Mouse (Mus musculus) urinary bladder, postnatal 36 days (tissue): ENCODE data around the gene Prss12.
A peak's percentile ranks its signal among the peaks of the same experiment; 100 is the strongest.

Experiments
- DNase-seq, 2 experiments: peaks; one replicate each; pipeline ENCODE4 v3.0.0; 2022; ENCODE audit warnings: low spot score in 2 of 2, mixed read lengths in 1 of 2

Prss12 gene

DNA sequence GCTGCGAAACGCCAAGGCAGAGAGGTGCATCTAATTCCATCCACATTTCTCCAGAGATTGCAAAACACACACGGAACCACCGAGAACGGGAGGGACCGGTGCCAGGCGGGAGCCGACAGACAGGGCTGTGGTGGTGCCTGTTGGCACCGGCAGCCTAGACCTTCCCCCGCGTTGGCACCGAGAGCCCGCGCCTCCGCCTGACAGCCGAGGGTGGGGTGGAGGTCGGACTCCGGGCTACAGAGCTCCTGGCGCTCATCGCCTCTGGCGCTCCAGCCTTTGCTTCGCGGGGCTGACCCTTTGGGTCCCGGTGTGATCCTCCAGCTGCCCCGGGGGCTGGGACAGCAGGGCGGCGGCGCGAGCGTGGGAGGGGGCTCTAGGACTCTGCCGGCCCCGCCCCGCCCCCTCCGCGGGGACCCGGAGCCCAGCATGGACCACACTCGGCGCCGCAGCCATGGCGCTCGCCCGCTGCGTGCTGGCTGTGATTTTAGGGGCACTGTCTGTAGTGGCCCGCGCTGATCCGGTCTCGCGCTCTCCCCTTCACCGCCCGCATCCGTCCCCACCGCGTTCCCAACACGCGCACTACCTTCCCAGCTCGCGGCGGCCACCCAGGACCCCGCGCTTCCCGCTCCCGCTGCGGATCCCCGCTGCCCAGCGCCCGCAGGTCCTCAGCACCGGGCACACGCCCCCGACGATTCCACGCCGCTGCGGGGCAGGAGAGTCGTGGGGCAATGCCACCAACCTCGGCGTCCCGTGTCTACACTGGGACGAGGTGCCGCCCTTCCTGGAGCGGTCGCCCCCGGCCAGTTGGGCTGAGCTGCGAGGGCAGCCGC is at the start of gene Prss12:
Prss12 (plus strand) TSS at position 206 of the 830 bp plus-strand sequence.
- peak; percentile 13 to 57 for DNase-seq

DNA sequence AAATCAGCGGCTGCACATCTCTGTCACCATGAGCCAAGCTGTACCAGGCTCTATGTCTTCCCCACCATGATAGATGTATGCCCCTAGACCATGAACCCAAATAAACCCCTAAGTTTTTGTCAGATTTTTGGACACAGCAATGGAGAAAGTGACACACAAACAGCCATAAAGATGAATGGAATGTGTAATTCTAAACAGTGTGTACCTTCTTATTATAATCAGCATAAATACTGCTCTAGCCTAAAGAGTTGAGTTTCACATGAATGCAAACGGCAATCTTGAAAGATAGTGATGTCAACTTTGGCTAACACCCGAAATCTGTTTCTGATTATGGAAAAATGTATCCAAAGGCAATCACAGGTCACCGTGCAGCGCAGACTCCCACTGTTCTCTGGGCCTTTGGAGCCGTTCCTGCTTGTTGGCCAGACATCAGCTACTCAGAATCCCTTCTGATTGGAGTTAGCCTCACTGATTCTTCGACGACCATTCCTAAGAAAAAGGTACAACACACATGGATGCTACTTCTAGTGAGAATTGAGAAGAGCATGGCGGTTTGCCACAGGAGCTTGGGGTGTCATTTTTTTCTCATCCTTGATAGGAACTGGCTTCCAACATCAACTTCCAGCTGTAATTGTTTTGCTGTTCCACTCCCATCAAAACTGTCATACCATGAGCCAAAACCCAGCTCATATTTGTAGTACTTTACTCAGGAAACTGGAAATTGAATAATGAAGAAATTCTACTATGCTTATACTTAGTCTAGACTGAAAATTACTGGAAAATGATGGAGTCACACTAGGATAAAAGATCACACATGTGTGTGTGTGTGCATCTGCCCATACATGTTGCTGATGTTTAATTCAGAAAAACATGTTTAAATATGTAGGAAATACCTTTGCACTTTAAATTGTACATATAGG is 48.9 kb upstream of the Prss12 start:
- DNase-seq, result no peak

DNA sequence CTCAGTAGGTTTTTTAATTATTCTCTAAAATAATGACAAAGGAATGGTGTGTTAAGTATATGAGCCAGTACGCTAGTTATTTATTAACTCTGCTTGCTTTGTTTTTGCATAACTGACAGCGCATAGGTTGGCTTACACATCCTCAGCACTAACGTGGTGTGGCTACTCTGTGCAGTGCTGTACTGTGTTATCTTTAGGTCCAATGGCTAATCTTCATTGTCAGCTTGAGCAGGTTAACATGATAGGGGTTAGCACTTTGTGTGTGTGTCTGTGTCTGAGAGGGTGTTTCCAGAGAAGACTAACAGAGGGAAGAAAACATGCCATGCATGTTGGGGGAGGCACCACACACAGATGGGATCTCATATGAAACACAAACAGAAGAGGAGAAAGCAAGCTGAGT is 41.8 kb upstream of the Prss12 start:
- no peak for DNase-seq

DNA sequence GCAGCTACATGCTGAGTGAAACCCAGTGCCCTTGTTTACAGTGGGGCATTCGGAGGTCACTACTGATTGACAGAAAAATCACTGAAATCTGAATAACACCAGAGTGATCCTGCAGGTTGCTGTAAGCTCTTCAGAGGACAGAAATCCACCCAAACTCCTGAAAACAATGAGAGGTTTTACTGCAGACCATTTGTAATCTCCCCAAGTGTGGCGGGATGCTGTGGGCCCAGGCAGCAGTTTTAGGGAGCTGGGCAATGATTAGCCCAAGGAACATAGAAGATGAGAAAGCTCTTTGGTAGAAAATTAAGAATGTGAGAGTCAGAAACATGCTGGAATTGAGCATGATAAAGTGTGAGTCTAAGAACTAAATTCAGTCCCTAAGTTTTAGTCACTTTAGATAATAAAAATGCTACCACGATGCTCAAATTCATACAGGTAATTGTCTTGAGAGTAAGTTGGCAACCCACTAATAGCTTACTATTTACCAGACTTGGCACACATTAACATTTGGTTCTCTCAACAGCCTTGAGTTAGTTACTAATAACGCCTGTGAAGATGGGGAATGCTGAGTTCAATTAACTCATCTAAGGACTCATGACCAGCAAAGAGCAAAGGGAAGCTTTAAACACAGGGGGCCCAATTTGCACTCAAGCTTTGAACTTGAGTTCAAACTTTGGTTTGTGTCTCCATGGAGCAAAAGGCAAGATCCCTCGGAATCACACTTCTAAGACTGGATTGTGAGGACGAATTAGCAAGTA is 34.7 kb upstream of the Prss12 start:
- DNase-seq, result no peak

DNA sequence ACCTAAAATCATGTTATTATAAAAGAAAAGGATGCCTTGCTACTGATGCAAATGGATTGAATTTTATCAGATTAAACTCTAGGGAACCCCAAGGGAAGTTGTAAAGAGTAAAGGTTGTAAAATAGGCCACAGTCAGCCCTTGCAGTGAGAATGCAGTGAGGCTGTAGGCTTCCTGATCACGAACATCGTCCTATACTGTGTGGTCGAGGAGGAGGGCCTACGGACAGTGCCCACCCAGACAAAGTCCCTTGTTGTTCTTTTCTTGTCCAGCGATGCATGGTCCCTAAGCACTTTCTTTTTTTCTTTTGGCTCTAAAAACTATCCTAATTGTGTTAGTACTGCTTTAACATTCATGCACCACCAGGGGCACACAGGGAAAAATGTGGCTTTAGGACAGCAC is 33.5 kb upstream of the Prss12 start:
- DNase-seq, result no peak

DNA sequence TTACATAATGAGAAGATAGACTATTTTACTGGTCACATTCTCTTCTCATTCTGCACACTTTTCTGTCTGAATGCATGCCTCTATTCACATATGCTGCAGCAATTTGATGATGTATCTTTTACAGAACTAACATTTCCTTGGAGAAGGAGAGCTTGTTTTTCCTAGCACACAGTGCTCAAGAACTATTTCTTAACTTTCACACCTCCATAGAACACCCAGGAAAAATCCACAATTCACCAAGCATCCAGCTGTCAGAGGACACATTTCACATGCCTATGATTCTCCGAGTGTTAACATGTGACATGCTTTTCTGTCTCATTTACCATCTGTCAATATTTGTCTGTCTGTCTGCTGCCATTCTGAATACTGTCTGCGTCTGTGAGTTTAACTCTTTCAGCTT is 21.1 kb upstream of the Prss12 start:
- DNase-seq, result no peak

DNA sequence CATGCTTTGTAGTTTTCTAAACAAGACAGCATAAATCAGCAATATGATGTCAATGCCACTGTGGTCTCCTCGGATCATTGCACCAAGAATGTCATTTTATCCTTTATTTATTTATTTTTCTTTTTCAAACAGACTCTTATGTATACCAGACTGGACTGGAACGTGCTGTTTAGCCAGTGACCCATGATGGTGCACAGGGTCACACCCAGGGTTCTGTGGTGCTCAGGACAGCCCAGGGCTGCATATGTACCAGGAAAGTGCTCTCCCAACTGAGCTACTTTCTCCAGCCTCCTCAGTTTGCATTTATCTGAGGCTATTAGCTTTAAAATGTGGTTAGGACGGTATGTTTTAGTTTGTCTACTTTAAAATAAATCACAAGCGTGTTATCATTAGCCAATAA is 18.7 kb upstream of the Prss12 start:
- DNase-seq, result no peak

DNA sequence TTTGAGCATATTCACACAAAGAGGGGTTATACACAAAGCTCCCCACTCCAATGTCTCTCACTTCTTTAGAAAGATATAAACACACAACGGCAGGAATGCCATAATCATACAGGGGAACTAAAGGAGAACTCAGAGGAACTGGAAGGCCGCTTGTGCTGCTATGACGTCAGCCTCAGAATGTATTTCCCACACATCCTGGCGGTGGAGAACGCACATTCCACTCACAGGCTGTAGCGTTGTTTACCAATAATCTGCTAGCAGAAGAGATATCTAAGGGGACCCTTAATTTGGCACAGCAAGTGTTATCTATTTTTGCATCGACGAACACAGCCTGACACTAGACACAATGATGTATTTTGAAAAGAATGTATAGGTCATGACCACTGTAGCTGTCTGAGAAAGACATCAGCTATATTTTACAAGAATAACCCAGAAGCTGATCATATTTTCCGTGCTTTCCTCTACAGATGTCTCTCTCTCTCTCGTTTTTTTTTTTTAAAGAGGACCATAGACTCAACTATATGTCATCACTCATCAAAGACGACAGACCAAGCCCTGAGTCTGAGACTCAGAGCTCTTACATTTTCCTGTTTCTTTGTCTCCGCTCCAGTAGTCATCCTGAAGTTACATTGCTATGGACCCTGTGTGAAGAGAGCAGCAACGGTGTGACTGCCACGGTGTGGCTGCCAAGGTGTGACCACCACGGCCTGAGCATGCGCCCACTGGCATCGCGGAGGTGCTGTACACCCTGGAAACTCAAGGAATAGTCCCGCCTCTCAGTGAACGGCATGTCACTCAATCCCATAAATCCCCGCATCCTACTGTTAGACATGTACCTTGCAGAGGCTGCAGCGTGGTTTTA is 16.9 kb upstream of the Prss12 start:
- no peak for DNase-seq

DNA sequence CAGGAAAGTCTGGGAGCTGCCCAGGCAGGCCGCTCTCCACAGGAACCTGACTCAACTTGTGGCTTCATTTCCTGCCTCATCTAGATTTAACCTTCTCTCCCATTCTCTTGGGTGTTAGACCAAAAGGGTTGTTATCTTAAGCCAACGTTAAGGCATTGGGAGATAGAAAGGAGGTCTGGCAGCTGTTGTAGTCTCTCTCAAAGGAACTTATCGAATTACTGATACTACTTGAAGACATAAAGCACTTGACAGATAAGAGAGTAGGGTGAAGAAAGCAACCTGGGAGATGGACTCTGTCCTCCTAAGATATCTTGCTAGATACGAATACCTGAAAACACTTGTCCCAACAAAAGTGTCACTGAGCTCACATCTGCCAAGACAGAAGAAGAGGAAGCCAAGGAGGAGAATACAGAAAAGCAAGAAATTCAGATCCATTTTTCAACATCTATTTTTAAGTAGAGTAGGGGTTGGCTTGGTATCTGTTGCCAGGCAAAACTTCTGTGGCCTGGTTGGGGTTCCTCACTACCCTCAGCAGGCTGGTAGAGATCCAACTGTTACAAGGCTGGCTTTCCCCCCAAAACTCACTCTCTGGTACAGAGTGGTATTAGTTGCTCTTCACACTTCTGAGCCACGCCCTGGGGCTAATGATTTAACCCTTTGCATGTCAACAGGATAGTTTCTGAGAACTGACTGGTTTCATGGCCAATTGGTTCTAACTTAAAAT is 14.6 kb upstream of the Prss12 start:
- no peak for DNase-seq

DNA sequence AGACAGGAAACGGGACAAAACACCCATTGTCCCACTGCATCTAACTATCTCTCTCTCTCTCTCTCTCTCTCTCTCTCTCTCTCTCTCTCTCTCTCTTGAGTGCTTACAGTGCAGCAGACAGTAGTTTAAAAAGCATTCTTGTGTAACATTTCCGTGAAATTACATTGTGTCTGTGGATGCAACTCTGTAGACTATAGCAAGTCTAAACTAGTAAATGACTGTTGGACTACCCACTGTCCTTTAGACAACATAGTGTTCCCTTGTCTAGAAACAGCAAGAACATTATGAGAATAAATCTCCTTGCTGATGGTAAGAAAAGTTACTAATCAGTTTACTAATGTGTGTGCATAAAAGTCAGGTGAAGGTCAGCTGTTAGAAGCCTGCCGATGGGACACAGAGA is 13.4 kb upstream of the Prss12 start:
- no peak for DNase-seq

DNA sequence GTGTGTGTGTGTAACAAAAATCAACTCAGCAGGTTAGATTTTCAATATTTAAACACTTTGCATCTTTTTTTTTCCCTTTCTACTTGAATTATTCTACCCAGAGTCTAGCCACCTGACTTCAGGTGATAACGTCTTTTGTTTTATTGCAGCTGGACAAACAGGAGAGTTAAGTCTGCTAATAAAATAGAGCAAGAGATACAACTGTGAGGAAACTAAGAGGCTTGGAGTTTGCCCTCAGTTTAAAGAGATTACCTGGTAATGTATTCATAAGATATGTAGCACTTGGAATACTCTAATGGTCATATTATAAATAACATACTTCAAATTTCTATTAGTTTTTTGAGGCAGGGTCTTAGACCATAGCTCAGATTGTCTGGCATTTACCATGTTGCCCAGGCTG is 9.1 kb upstream of the Prss12 start:
- DNase-seq, result no peak

DNA sequence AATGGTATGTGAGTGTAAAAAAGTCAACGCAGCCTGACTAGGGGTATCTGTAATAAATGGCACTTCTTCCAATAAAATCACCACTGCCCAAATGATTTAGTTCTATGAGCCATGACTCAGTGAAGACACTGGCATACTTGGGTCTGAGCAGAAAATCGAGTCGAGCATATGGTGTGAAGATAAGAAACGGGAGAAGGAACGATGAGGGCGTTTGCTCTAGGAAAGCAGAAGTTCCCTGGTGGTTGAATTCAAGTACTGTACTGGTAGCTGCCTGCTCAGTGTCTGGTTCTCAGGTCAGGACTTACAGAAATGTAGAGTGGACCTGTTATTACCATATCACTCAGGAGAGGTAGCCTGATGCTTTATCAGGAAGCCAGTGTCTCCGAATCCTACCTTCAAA is 6.2 kb upstream of the Prss12 start:
- DNase-seq, result no peak

DNA sequence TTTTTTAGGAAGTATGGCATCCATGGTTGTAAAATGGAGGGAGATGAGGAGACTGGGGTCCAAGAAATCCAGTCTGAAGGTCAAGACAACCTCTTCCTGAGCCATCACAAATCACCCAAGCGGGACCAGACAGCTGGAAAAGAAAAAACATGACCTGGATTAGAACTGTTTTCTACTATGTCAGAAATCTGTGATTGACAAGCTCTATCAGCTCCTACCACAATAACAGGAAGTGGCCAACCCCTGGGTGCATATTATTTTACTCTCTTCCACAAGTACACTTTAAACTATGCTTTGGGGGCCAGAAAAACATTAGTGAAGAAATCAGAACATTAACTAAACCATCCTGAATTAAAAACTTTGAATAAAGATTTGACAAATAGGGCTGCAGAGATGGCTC is 2.2 kb upstream of the Prss12 start:
- DNase-seq, result no peak

DNA sequence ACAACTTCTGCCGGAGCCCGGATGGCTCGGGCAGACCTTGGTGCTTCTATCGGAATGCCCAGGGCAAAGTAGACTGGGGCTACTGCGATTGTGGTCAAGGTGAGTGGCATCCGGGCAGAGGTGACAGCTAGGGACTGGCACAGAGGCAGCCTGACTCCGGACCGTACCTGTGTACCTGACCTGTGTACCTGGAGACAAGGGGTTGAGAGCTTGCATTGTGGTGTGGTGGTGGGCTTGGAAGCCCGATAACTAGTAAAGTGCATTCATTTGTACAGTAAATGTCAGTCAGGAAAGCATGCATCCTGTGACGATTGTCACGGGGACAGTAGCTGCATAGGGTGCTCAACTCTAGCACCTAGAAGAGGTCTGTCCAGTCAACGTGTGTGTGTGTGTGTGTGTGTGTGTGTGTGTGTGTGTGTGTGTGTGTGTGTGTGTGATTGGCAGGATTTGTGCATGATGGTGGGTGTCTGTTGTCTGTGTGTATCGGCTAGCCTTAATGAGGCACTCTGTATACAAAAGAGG is 886 bp downstream of the Prss12 start:
- no peak for DNase-seq

DNA sequence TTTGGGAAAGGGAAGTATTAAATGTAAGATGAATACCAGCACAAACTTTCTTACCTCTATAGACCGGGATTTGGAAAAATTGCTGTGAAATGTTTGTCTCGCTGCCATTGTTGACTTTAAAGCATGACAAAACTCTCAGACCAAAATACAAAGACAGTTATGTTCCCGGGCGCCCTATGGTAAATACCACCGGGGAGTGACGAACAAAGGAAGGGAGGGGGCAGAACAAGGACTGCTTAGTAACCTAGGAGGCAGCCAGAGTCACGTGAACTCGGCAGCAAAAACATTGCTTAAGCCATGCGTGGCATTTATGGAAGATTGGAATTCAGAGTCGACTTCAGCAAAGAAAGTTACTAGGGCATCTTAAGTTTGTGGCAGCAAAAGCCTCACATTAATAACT is 1.4 kb downstream of the Prss12 start:
- DNase-seq, result peak in 1 of 2 experiments; percentile 2

DNA sequence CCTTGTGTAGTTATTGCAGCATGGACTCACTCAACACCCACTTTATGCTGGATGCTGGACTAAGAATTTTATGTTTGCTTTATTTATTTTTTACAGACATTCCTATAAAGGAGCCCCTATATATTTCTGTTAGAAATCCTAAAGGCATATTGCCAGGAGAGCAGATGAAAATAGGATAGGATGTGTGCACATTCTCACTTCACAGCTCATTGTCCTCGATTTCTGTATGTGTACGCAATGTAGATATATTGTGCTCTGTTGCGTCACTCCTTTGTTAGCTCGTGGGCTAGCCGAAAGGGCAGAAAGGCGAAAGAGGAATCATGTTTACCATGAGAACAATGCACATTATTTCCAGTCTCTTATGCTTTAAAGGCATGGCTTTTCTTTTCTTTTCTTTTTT is 3.4 kb downstream of the Prss12 start:
- DNase-seq, result no peak

DNA sequence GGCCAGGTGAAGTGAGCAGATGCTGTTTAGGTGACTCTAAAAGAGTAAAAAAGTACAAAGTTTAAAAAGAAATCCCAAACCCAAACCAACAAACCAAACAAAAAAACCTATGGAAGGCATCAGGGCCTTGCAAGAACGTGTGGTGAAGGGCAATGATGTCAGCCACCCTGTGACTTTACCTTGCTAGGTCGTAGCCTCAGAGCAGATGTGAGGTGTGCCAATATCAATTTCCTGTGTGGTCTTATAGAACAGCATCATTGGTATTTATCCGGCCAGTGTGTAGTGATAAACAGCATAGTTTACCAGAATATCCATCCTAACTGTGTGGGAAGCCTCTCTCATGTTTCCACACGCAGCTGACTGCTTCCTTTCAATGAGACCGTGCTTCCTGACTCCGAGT is 6.2 kb downstream of the Prss12 start:
- DNase-seq, result no peak

DNA sequence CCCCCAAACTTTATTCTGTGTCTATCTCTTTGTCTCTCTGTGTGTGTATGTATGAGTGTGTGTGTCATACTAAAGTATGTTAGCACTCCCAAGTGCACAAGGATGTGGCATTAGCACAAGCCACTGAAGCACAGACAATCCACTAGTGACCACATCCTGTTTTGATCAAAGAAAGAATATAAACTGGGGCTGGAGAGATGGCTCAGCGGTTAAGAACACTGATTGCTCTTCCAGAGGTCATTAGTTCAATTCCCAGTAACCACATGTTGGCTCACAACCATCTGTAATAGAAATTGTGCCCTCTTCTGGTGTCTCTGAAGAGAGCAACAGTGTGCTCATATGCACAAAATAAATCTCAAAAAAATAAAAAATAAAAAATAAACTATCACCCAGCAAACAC is 12.8 kb downstream of the Prss12 start:
- no peak for DNase-seq

DNA sequence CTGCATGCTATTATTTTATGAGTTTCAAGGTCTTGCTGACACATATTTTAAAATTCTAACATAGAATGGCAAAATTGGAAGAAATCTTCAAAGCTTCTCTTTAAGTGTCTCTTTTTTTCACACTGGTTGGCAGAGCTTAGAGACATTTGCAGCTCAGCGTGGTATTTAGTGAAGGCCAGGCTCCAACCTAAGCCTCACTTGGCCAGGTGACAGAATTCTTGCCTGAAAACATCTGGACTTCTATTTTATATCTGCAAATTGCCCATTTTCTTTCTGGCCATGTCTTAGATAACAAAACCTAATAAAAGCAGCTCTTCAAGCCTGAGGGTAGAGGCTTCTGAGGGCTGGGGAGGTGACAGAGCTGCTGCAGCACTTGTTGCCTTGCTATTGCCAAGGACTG is 13.7 kb downstream of the Prss12 start:
- DNase-seq, result peak in 1 of 2 experiments; percentile 7

DNA sequence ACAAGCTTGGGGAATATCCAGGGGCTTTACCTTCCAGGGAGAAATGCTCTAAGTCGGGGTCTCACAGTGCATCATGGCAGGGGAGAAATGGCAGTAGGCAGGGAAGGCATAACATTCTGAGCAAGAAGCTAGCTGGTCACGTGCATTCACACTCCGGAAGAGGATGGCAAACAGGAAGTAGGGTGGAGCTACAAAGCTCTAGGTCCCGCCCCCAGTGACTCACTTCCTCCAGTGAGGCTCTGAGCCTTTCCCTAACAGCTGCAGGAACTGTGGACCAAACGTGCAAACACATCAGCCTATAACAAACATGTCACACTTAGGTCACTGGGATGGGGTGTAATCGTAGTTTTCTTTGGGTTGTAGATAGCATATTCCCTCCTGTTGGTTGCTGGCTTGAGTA is 15.6 kb downstream of the Prss12 start:
- no peak for DNase-seq
